Mouse (Mus musculus) layer of hippocampus, postnatal 25 days (tissue): ENCODE measurements around the gene Srsf5. TPM values are rescaled to one million over a fixed set of nuclear protein-coding genes. Genes with fewer than 3 reads are reported as not detected.
"Not testable (repeated sequence)": the region's sequence is repeated elsewhere in the genome, so short reads cannot be mapped to it uniquely, and the experiment has no call there.

ENCODE experiments used
- DNase-seq, 2 experiments: peaks; one replicate each; pipeline ENCODE4 v3.0.0; 2022; ENCODE audit warnings: mixed read lengths in 2 of 2, low spot score in 1 of 2; ENCODE audit errors: extremely low spot score in 1 of 2
- total RNA-seq, 2 experiments: library from RNA; stranded (reverse); gene quantifications; 2 replicates each; pipeline ENCODE4 v1.2.3; 2021

Srsf5 gene
- 100 to 1,000 TPM; 240 to 377 TPM for total RNA-seq

- peak; percentile 94 to 95 for DNase-seq
Observed at GRCm38 (mm10) chr12:80945334-80945995, at the start of gene Srsf5. Gene Srsf5 (plus strand): TSS chr12:80945504.

- DNase-seq, result no peak
Observed at GRCm38 (mm10) chr12:80909631-80910030, 35.7 kb upstream of the Srsf5 start.

DNA sequence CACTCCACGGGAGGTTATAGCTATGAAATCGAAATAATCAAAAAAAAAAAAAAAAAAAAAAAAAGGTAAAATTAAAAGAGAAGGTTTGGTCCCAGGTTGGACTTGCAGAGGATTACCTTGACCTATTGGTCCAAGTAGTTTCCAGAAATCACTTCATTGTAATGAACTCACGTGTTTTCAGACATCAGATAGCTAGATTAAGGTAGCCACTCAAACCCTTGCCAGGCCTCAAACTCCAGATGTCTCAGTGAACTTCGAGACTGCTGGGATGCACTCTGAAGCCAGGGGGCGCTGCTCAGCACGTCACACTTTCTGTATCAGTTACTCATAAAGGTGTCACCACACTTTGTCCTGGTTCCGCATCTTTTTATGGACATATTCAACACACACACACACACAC, 27.5 kb upstream of the Srsf5 start:
- DNase-seq, result no peak

- no peak for DNase-seq
Observed at GRCm38 (mm10) chr12:80921301-80921700, 24.0 kb upstream of the Srsf5 start.

DNA sequence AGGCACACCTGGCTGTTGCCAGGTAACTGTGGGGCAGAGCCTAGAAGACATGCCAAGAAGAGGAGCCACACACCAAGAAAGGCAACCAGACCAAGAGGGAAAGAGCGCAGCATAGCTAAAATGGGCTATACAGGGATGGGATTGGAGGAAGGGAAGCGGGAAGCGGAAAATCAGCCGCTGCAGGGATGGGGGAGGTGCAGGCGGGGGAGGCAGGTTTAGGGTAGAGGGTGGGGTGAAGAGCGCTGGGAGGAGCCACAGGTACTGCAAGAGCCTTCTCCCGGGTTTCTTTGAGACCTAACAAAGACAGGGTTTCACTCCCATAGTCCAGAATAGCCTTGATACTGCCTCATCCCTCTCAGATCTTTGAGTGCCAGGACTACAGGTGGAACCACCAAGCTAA, 22.4 kb upstream of the Srsf5 start:
- DNase-seq, result no peak

GRCm38 (mm10) chr12:80923602-80924001, 21.7 kb upstream of the Srsf5 start:
- DNase-seq, result no peak

DNA sequence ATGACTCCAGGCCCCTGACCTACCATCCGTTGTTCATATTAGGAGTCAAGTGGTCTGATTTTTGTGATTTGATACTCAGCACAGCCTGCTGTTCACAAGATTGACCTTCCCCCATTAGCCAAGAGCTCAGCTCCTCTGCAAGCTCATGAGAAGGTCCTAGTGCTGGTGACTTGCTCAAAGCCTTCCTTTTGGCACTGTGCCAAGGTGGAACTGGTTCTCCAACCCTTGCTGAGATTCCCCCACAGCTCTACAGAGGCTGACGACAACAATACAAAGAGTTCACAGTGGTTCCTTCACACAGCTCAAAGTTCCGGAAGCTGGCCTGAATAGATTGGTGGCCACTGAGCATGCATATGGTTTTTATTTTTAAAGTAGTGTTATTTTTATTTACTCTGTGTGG, 21.1 kb upstream of the Srsf5 start:
- no peak for DNase-seq

DNA sequence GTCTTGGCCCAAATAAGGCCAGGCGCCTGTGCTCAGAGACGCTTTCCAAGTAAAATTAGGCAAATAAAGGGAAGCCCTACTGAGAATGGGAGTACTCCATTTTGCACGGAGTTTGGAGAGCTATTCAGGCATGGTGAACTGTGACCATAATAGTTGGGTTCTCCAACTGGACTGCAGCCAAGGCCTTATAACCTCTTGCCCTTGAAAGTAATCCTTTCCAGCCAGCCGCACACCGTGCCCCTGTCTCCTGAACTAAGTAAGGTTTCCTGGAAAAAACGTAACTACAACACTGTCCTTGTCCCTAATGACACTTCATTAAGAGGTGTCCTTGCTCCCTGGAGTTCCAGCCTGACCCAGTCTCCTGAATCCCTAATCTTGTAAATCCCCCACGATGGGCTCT, 19.4 kb upstream of the Srsf5 start:
- DNase-seq, result no peak

GRCm38 (mm10) chr12:80926550-80926949, 18.8 kb upstream of the Srsf5 start:
- no peak for DNase-seq

DNA sequence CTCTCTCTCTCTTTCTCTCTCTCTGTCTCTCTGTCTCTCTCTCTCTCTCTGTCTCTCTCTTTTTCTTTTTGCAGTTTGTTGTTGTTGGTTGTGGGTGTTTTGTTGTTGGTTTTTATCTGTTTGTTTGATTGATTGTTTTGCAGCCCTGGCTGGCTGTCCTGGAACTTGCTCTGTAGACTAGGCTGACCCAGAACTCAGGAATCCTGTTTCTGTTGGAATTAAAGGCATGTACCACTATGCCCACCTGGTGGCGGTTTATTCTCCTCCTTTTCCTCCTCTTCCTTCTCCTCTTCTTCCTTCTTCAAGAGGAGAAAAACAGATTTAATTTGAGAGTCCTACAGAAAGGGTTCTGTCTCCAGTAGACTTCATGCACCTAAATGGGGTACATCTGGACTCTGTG, 17.8 kb upstream of the Srsf5 start:
- no peak for DNase-seq

- no peak for DNase-seq
Observed at GRCm38 (mm10) chr12:80928881-80929280, 16.4 kb upstream of the Srsf5 start.

- DNase-seq, result no peak
Observed at GRCm38 (mm10) chr12:80930141-80930540, 15.2 kb upstream of the Srsf5 start.

GRCm38 (mm10) chr12:80931402-80932140, 13.7 kb upstream of the Srsf5 start:
- no peak for DNase-seq

DNA sequence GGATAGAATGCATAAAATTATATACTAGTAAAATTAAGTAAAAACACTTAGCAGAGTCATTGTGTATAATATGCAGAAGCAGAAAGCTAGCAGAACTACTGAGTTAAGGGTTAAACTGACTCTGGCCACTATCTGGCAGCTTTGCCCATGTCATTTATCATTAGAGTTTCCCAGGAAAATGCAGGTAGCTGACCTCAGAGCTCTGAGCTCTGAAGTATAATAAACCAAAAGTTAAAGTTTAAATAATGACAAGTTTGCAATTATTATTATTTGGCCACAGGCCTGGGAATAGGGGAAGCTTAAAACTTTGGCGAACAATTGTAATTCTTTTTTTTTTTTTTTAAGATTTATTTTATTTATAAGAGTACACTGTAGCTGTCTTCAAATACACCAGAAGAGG, 12.4 kb upstream of the Srsf5 start:
- no peak for DNase-seq

- no peak for DNase-seq
Observed at GRCm38 (mm10) chr12:80936751-80937150, 8.6 kb upstream of the Srsf5 start.

GRCm38 (mm10) chr12:80937331-80938029, 7.8 kb upstream of the Srsf5 start:
- no peak for DNase-seq

- no peak for DNase-seq
Observed at GRCm38 (mm10) chr12:80938642-80939041, 6.7 kb upstream of the Srsf5 start.

GRCm38 (mm10) chr12:80939165-80939564, 6.1 kb upstream of the Srsf5 start:
- DNase-seq, result no peak

GRCm38 (mm10) chr12:80941886-80942285, 3.4 kb upstream of the Srsf5 start:
- no peak for DNase-seq

GRCm38 (mm10) chr12:80943395-80943794, 1.9 kb upstream of the Srsf5 start:
- no peak for DNase-seq

GRCm38 (mm10) chr12:80944204-80944603, 1.1 kb upstream of the Srsf5 start:
- no peak for DNase-seq

- DNase-seq, result not testable (repeated sequence)
Observed at GRCm38 (mm10) chr12:80944963-80945333, 356 bp upstream of the Srsf5 start.
